Mouse (Mus musculus) ES-Bruce4 (cell line): Measurements from ENCODE around the gene Zmym6. TPM values are rescaled to one million over a fixed set of nuclear protein-coding genes. Genes with fewer than 3 reads are reported as not detected.
A peak's percentile ranks its signal among the peaks of the same experiment; 100 is the strongest.

ENCODE experiments used
- H3K27ac ChIP-seq: 2 replicates; pipeline ENCODE4 v1.5.1; 2012; ENCODE audit warnings: low read length, inconsistent platforms; ENCODE audit not compliant: insufficient read depth
- H3K27me3 ChIP-seq: 2 replicates; pipeline ENCODE4 v1.6.1; 2012; ENCODE audit warnings: mild to moderate bottlenecking, low read length, inconsistent platforms; ENCODE audit not compliant: control insufficient read depth, poor library complexity, insufficient read depth, severe bottlenecking
- H3K36me3 ChIP-seq: 2 replicates; pipeline ENCODE4 v1.6.1; 2012; ENCODE audit warnings: inconsistent platforms, mild to moderate bottlenecking, low read length, moderate library complexity; ENCODE audit not compliant: control insufficient read depth, poor library complexity, insufficient read depth, severe bottlenecking
- H3K4me1 ChIP-seq: one replicate; pipeline ENCODE4 v1.8.1; 2011; ENCODE audit warnings: low read length; ENCODE audit not compliant: control insufficient read depth, insufficient read depth
- H3K4me3 ChIP-seq: 2 replicates; pipeline ENCODE4 v1.5.1; 2011; ENCODE audit warnings: low read depth, mild to moderate bottlenecking, low read length
- H3K9ac ChIP-seq: 2 replicates; pipeline ENCODE4 v1.6.1; 2012; ENCODE audit warnings: low read depth, mild to moderate bottlenecking, inconsistent platforms; ENCODE audit not compliant: poor library complexity, severe bottlenecking
- H3K9me3 ChIP-seq: replicated peaks from 2 replicates; pipeline ENCODE4 v1.6.1; 2012; ENCODE audit warnings: mild to moderate bottlenecking, low read length, inconsistent platforms; ENCODE audit not compliant: control insufficient read depth, poor library complexity, insufficient read depth, severe bottlenecking
- CTCF ChIP-seq: IDR thresholded peaks from one replicate; pipeline ENCODE4 v1.8.1; 2011; ENCODE audit warnings: low read depth, low read length
- EP300 ChIP-seq: IDR thresholded peaks from 2 replicates; pipeline ENCODE4 v1.6.1; 2011; ENCODE audit warnings: low read depth, low read length; ENCODE audit not compliant: insufficient read depth
- POLR2A ChIP-seq: IDR thresholded peaks from one replicate; pipeline ENCODE4 v1.8.1; 2011; ENCODE audit warnings: low read length; ENCODE audit not compliant: insufficient read depth
- polyA plus RNA-seq: library from polyadenylated mRNA; stranded (reverse); fragments of >200 nt; gene quantifications from 2 replicates; pipeline ENCODE4 v1.2.4, GENCODE M21; 2011; ENCODE audit warnings: low read depth; ENCODE audit not compliant: missing spikeins, insufficient read depth, insufficient read length

Gene Zmym6
- polyA plus RNA-seq, 1 experiment = 33.7 TPM

- TF ChIP-seq POLR2A (no peak), CTCF (no peak), EP300 (no peak)
- no peak overlapping the region for H3K9ac ChIP-seq
- no peaks in the 10 kb centered on the region for H3K9me3 ChIP-seq
- H3K27ac ChIP-seq = no peak overlapping the region
- 0 out of 2 replicates have a peak, but pooled peaks cover 2% of the 10 kb centered on the region for H3K27me3 ChIP-seq
- no peaks in the 10 kb centered on the region for H3K4me1 ChIP-seq
- no peak overlapping the region for H3K4me3 ChIP-seq
- no peaks in the 10 kb centered on the region for H3K36me3 ChIP-seq
Measured at GRCm38 (mm10) chr4:127163926-127164325, 86.7 kb downstream of the Zmym6 start.

- Histone ChIP-seq H3K27me3 (0 out of 2 replicates have a peak, but pooled peaks cover 2% of the 10 kb centered on the region), H3K27ac (no peak overlapping the region), H3K9ac (no peak overlapping the region), H3K9me3 (no peaks in the 10 kb centered on the region), H3K36me3 (no peaks in the 10 kb centered on the region), H3K4me3 (no peak overlapping the region), H3K4me1 (no peaks in the 10 kb centered on the region)
- TF ChIP-seq EP300 = no peak
- TF ChIP-seq POLR2A = no peak
- TF ChIP-seq CTCF = no peak
Measured at GRCm38 (mm10) chr4:127167096-127167495, 89.9 kb downstream of the Zmym6 start.

GRCm38 (mm10) chr4:127167731-127168130, 90.5 kb downstream of the Zmym6 start:
- Histone ChIP-seq H3K27me3 (0 out of 2 replicates have a peak, but pooled peaks cover 2% of the 10 kb centered on the region), H3K4me1 (no peaks in the 10 kb centered on the region), H3K9me3 (no peaks in the 10 kb centered on the region), H3K36me3 (no peaks in the 10 kb centered on the region), H3K4me3 (peak overlapping the region; percentile 64; the same call in 1 of the 2 replicates), H3K27ac (no peak overlapping the region), H3K9ac (peak overlapping the region; percentile 83)
- TF ChIP-seq EP300 (no peak), CTCF (no peak), POLR2A (no peak)

GRCm38 (mm10) chr4:127168211-127168913, 91.2 kb downstream of the Zmym6 start:
- H3K9me3 ChIP-seq = no peaks in the 10 kb centered on the region
- no peaks in the 10 kb centered on the region for H3K27me3 ChIP-seq
- H3K27ac ChIP-seq = no peak overlapping the region
- H3K36me3 ChIP-seq = no peaks in the 10 kb centered on the region
- peak overlapping the region; percentile 64 for H3K4me3 ChIP-seq
- no peaks in the 10 kb centered on the region for H3K4me1 ChIP-seq
- H3K9ac ChIP-seq = peak overlapping the region; percentile 83
- TF ChIP-seq EP300 = no peak

- Histone ChIP-seq H3K36me3 (no peaks in the 10 kb centered on the region), H3K27ac (no peak within 1 kb of the TSS), H3K9me3 (no peaks in the 10 kb centered on the region), H3K4me1 (no peaks in the 10 kb centered on the region), H3K9ac (peak within 1 kb of the TSS; percentile 83), H3K4me3 (peak within 1 kb of the TSS; percentile 64), H3K27me3 (no peaks in the 10 kb centered on the region)
- no peak for TF ChIP-seq CTCF
Measured at GRCm38 (mm10) chr4:127168914-127169345, 91.7 kb downstream of the Zmym6 start, which contains the start of gene Dlgap3. Dlgap3 (plus strand) TSS chr4:127169204.

- Histone ChIP-seq H3K27ac (no peak overlapping the region), H3K4me3 (peak overlapping the region; percentile 61), H3K9me3 (no peaks in the 10 kb centered on the region), H3K36me3 (no peaks in the 10 kb centered on the region), H3K27me3 (no peaks in the 10 kb centered on the region), H3K4me1 (no peaks in the 10 kb centered on the region), H3K9ac (peak overlapping the region; percentile 83)
- TF ChIP-seq POLR2A = no peak
Measured at GRCm38 (mm10) chr4:127169346-127170221, 92.4 kb downstream of the Zmym6 start.
